Mouse (Mus musculus) lung, postnatal 10 days (tissue): Measurements from ENCODE around the gene Rb1.

Source experiments
- DNase-seq: peaks from one replicate; pipeline ENCODE4 v3.0.0; 2021

The Rb1 gene

DNA sequence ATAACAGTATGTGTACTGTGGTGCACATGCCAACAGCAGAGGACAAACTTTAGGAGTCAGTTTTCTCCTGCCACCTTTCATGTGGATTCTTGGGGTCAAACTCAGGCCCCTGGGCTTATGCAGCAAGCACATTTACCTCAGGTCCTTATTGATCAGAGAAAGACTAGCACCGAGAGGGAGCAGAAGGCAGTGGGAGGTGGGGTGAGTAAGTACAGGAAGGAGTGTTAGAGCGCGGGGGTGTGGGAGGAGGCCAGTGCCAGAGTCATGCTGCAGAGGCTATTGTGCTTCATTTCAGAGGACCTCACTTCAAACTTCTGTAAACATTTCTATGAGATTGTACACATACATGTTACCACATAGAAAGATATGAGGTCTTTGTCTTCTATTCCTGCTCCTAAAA lies 124.2 kb downstream of the Rb1 start:
- DNase-seq: no peak

DNA sequence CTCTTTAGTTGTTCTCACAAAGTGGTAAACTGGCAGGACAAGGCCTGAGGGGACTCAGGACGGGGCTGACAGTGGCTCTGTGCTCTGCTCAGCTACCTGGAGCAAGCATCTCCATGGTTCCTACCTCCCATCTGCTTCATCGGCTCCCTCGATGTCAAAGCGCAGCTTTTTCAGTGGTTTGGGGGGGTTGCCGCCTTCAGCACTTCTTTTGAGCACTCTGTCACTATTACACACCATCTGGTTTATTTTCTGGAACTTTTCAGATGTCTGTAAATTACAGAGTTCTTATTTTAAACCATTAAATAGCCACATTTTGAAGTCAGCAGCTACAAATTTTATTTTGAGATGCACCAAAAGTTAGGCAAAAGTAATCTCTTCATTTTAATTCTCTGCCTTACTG lies 126.6 kb downstream of the Rb1 start:
- DNase-seq: no peak

DNA sequence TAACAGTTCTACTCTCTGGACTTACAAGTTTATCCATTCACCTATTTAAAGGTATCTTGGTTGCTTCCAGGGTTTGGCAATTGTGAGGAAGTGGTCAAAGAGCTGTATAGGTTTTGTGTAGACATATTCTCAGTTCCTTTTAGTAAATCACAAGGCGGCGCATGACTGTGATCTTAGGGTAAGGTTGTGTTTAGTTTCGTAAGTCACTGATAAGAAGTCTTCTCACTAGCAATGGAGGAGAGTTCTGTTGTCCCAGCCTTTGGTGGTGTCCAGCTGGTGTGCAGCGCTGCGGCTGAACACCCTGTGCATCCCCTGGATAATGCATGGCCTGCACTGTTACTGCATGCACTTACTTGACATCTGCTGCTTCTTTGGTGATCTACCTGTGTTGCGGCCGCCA lies 138.7 kb downstream of the Rb1 start:
- DNase-seq: no peak

DNA sequence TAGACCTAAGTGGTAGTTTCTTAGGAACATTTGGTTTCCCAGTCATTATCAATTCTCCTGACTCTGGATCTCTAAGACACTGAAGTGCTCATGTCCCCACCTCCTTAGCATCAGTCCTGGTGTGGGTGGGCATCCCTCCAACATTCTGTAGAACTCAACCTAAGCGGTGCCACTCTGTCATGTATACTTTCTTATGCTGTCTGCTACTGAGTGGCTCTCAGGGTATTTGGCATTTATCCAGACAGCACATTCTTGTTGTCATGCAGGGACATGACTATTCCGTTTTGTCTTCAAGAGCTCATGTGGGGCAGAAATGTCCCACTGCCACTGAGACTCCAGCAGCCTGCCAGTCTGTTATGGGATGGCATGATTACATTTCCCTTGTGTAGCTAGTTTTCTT lies 144.5 kb downstream of the Rb1 start:
- DNase-seq: no peak

DNA sequence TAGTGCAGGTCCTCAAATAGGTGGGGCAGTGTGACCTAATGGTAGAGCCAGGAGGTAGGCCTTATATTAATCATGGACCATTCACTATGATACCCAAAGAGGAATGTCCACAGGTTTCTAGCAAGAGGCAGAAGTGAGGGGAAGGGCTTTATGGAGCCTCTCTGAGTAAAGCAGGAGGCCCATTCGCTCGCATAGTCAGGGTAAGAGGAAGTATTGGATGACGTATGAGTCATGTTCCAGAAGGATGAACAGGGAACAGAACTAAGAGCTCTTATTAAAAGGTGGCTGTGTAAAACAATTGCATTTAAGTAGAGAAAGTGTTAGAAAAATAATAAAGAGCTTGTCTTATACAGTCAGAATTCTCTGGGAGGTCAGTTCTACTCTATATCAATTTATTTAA lies 145.0 kb downstream of the Rb1 start:
- DNase-seq: no peak

DNA sequence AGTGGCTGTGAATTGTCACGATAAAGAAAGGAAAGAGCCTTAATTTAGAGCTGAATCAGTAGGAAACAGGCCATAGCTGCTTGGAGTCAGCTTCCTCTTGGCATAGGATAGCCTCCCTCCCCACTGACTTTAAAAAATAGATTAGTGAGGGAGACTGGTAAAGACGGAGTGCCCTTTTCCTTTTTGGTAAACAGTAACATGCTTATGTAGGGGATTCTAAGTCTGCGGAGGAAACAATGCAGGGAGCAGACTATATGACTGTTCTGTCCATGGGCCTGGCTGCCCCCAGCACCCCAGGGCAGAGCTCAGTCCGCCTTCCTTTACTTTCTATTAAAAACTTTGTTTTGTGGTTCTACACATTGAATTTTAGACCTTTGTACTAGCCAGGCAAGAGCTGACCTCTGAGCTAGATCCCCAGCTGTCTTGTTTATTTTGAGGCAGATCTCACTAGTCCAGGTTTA lies 146.4 kb downstream of the Rb1 start:
- DNase-seq: no peak

DNA sequence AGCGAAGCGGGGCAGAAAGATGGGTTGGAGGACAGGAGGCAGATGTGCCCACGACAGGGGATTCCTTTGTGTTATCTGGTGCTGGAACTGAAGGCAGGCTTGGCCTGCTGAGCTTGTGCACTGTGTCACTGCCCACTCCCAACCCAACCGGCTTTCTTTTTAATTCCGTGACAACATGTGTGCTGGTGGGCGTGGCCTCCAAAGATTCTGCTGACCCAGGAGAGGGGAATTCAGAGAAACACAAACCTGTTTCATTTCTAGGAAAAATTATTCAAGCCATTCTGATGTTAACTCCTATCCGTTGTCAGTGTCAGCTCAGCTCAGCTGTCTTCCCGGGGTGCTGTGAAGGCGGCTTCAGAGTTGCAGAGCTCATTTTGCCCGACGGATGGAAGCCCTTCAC lies 147.7 kb downstream of the Rb1 start:
- no peak for DNase-seq

DNA sequence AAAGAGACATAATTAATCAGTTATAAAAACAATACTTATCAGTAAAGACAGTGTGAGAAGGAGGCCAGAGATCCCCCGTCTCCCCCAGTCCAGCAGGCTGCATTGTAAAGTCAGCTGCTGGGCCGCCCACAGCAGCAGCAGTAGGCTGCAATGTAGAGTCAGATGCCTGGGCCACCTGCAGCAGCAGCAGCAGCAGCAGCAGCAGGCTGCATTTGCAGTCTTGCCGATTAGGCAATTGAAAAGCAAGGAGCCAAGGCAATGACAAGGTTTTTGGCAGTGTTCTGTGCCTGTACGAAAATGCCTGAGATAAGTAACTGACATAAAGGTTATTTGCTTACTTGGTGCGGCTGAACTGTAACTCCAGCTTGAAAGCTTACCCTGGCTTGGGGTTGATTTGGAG lies 149.4 kb downstream of the Rb1 start:
- DNase-seq: no peak

DNA sequence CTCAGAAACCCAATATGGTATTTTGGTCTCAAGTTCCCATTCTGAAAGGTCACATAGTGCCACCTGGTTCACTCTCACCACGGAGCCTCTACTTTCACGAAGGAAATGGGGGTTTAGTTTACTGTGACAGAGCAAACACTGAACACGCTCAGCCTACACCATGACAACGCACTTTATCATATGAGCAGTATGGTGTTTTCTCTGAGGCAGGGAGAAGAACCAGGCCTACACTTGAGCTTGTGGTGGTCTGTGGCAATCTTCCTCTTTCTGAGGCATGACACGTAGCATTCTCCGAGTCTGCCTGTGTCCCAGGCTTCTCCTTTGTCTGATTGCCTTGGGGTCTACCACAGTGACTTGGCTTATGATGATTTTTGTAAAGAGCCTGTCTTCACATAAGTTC lies 149.8 kb downstream of the Rb1 start:
- no peak for DNase-seq

DNA sequence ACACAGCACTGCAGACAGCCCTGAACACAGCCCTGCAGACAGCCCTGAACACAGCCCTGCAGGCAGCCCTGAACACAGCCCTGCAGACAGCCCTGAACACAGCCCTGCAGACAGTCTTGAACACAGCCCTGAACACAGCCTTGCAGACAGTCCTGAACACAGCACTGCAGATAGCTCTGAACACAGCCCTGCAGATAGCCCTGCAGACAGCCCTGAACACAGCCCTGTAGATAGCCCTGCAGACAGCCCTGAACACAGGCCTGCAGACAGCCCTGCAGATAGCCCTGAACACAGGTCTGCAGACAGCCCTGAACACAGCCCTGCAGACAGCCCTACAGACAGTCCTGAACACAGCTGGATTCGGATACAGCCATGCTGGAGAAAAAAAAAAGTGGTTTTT lies 150.6 kb downstream of the Rb1 start:
- DNase-seq: no peak

DNA sequence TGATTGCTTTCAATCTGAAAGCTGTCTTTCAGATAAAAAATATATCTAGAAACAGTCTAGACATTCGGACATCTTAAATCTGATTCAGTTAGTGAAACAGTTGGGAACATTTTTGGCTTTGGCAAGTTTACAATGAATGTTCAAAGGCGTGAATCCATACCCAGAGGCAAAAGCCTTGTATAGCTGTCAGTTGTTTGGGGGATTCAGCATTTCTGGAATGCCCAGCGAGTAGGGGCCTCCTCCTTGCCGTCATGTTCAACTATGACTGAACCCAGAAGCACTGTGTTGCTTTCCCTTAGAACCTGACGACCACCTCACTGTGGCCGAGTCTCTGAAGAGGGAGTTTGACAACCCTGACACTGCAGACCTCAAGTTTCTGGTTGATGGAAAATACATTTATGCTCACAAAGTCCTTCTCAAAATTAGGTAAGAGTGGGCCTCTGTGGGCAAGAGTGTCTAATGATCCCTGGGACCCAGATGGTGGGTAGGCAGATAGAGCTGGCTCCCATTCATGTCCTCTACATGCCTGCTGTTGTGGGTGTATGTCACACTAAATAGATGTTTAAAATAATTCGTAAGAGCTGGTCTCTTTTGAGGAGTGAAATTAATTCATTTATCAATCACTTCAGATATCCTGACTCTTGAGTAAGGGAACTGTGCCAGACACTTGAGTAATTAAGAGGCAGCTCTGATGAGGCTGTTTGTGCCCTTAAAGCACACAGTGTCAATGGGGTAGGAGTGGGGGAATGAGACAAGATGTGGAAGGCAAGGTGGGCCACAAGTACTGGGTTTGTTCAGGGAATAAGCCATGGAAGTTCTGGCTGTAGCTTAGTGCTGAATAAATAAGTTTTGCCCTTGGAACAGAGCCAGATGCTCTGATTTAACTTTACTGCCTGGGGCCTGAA lies 151.3 kb downstream of the Rb1 start:
- no peak for DNase-seq

DNA sequence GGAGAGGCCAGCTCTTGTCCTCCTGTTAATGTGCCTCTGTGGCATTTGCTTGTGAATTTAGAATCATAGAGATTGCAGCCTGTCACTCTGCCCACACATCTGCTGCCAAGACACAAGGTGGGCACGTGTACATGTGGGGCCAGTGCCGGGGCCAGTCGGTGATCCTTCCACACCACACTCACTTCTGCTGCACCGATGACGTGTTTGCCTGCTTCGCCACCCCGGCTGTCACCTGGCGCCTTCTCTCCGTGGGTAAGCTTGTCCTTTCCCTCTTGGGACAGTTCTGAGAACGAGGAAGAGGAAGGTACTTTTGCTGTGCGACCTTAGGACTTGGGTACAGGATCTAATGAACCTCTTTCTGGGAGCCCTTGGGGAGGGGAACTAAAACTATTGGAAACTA lies 152.0 kb downstream of the Rb1 start:
- no peak for DNase-seq

DNA sequence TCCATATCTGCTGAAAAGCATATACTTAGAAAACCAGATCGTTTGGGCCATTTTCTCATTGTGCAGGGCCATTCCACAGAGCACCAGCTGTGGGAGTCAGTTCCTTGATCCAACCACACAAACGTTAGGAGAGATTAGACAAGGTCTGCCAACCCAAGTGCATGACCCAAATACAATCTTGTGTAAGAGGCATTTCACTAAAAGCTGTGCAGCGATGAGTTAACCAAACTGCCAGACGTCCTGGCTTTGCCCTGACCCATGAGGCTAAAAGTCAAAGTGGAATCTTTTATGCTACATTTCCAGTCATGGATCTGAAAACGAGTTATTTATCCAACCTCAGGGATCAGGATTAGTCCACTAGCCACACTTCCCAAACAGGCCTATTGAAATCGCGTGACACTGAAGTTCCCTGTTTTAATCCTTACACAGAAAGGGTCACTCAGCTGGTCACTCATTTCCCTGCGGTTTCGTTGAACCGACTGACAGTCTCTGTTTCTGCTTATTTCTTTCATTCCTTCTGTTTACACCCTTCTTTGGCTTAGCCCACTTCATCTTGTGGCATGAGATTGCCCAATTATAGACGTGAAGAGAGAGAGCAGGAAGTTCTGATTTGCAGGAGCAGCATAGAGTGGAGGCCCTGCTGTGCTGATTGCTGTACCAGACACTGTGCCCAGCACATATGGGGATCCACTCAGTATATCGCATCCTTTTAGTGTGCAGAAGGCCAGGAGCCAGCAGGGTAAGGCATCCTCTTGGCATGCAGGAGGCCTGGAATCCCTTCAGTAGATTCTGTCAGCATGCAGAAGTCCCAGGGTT lies 153.2 kb downstream of the Rb1 start:
- no peak for DNase-seq

DNA sequence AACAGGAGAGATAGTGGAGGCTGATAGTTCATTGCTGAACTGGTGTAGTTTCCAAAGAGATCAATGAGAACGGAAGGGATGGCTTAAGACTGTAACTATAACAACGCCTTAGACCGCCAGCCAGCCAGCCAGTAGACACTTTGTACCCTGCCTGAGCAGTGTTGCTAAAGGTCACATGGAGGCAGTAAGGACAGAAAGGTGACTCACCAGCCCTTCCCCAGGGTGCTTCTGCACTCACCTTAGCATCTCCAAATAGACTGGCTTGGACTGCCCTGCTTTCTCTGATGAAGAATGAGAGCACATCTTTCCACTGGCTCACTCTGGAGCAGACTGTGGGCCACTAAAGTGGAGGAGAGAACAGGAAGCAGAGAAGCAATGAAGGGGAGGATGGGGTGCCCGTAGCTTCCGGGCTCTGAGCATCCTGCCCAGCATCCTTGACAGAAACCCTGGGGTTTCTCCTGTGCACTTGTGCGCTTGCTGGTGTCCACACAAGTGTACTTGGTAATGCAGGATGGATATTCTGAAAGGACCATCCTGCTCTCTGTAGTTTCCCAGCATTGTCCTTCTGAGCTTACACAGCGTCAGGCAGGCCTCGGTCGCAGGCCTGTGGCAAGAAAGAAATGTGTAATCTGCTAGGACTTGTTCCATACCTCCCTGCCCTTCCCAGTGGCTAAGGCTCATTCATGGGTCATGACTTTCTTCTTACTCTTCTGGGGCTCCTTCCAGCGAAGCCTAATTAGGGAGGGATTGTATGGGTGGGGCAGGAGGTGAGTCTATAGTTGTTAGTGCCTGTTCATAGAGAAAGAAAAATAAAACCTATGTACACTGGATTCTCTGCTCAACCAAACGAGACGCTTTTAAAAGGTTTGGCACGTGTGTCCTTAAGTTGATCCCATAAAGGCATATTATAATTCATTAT lies 155.4 kb downstream of the Rb1 start:
- no peak for DNase-seq

DNA sequence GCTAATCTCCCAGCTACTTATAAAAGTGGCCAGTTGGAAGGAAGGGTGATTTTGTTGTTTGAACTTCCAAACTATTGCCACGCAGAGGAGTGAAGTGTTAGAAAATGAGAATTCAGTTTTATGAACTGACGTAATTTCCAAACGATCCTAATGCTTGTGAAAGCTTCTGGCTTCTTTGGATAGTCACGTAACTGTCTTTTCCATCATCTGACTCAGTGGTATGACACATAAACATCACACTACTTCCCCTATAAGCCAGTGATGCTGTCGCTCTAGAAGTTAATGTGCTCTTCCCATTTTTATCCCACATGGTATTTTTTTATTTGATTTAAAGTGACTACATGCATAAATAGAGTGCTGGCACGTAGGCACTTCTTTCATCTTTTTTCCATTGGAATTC lies 157.0 kb downstream of the Rb1 start:
- DNase-seq: no peak

DNA sequence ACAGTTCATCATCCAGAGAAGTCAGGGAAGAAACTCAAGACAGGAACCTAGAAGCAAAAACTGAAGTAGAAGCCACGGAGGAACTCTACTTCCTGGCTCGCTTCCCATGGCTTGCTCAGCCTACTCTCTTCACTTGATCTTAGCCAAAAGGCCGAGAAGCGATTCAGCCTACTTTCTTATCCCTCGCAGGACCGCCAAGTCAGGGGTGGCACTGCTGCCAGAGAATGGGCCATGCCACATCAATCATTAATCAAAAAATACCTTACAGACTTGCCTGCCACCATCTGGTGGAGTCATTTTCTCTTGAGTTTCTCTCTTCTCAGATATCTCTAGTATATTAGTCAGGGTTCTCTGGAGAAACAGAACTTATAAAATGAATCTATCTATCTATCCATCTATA lies 160.5 kb downstream of the Rb1 start:
- DNase-seq: no peak

DNA sequence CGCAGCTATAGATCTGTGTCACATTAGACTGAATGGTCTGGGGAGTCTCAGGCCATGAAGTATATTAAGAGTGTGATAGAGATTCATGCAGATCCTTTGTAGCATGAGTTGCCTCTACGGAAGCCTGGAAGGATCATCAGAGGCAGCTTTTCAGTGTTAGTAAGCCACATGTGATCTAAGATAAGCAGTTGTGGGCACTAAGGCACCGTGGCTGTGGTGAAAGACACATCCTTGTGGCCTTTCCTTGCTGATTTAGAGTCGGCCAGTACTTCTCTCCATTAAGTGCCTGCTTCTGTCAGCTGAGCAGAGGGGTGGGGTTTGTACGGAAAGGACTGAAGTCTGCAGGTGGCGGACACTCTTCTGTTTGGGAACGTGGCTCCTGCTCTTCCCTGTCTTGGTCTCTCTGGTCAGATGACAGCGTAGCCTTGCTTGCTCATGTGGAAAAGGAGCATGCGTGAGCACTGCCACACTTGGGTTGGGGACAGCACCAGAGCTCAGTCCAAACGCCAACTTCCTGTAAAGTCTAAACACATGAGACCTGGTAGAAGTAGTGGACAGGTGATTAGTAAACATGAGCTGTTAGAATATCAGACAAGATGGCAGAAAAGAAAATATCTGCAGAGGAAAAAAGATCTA lies 162.1 kb downstream of the Rb1 start:
- DNase-seq: no peak

DNA sequence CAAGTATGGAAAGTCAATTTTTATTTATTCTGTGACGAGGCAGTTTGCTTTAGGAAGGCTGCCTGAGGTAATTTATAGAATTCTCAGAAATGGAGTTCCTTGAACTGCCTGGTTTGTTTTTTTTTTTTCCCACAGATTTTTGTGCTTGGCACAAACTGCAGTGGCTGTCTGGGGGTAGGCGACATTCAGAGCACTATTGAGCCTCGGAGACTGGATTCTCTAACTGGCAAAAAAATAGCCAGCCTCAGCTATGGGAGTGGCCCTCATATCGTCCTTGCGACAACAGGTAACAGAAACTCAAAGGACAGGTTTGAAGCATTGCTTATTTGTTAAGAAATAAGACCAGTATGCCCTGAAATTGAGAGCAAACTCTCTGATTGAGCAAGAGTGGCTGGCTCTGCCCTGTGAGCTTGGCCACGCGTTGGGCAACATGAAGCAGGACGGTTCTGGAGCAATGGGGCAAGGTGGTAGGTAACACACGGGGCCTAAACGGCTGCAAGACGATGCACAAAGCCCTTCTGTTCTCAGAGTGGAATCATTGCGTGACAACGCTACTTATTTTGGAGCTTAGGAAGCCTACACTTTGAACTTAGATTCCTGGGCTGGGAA lies 163.3 kb downstream of the Rb1 start:
- DNase-seq: no peak

DNA sequence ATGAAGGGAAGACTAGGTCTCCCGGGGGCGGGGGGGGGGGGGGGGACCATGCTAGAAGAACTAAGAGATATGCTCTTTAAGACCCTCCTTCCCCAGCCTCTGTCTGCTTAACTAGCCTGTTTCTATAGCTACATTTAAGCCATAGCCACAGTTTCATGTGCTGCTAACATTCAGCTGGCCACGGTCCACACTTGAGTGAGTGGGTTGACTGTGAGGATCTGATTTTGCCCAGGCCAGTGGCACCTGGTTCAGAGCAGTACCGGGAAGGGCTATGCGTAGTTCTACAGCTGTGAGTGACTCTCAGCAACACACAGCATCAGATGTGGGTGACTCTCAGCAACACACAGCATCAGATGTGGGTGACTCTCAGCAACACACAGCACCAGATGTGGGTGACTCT lies 164.3 kb downstream of the Rb1 start:
- DNase-seq: no peak

DNA sequence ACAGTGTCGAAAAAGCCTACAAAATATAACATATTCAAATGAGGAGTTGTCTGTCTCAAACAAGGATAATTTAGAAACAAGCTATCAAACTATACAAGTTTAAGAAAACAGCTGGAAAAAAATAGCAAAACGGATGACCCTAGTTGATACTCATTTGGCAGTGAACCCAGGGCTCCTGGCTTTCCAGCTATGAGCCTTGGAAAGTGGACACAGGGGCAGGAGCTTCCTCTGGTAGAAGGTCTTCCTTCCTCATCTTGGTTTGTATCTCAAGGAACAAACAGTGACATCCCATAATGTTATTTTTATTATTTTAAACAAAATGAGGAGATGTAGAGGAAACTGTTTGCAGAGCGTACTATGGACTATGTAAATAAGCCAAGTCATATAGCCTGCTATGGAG lies 177.5 kb downstream of the Rb1 start:
- DNase-seq: no peak

DNA sequence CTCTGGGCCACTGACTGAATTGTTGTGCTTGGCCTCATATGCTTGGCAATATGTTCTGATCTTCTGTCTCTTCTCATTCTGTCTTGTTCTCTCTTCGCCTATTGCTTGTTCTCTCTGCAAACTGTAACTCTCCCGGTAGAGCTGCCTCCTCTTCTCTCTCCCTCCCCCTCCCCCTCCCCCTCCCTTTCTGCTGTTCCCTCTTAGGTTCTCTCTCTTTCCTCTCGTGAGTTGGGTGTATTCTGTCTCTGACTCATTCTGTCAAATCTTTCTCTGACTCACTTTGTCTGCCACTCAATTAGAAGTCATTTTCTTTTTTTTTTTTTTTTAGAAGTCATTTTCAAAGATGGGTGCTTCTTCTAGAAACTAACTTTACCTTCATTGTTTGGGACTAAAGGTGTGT lies 178.9 kb downstream of the Rb1 start:
- no peak for DNase-seq

DNA sequence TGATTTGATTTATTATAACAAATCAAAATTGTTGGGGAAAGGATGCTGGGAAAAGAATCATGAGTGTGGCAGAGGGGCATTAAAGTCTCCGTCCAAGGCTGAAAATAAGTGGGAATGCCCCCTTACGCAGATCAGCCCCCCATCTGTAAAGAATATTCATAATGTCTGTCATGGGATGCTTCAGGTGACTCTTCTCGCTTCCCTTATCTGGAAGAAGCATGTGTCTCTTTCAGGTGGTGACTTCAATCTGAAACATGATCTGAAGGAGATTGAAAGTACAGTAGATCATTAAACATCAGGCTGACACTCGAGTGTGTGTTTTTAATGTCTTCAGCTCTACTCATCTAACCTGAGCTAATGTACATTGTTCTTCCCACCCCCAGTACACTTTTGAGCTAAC lies 180.1 kb downstream of the Rb1 start:
- DNase-seq: no peak
